Mouse (Mus musculus): ENCODE results near the gene Rassf8. TPM values are rescaled to one million over a fixed set of nuclear protein-coding genes. Genes with fewer than 3 reads are reported as not detected.

Gene Rassf8
- polyA plus RNA-seq, 1 experiment from 2014 or later: 7.8 TPM

DNA sequence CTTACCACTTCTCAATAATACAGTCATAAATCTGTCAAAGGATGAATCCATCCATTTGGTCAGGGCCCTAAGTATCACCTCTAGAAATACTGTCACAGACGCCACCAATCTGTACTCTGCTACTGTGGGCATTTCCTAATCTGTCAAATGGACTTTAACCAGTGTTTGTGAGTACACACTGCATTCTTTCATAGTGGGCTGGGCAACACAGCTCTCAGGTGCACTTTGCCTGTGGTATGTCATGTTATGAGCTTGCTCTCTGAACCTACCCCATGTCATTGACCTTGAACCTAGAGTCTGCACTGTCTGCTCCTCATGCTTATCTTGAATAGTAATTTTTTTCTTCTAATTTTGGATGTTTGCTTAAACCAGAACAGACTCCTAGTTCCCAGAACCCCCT is 64.6 kb downstream of the Rassf8 start:
- H3K36me3 ChIP-seq: peaks cover 27% of the 10 kb centered on the region; the same call in 1 of the 2 replicates
- H3K27ac ChIP-seq: no peak overlapping the region
- WGBS: 78% methylated on average over 1 of the region's 1 CpGs
- H3K9me3 ChIP-seq (replicated peaks): no peaks in the 10 kb centered on the region
- H3K4me2 ChIP-seq: no peak overlapping the region
- H3K4me3 ChIP-seq (replicated peaks): no peak overlapping the region
- H3K27me3 ChIP-seq: no peaks in the 10 kb centered on the region
- peaks cover 11% of the 10 kb centered on the region; the same call in 1 of the 2 replicates for H3K4me1 ChIP-seq
- ATAC-seq (replicated peaks; ENCODE audit: low FRiP score): no peak
- no peak overlapping the region for H3K9ac ChIP-seq

DNA sequence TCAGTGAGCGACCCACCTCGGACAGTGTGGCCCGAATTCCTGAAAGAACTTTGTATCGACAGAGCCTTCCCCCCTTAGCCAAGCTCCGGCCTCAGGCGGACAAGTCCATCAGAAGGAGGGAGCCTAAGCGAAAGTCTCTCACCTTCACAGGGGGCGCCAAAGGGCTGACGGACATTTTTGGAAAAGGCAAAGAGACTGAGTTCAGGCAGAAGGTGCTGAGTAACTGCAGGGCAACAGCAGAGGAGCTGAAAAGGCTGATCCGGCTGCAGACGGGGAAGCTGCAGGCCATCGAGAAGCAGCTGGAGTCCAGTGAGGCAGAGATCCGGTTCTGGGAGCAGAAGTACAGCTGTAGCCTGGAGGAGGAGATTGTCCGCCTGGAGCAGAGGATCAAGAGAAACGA is 68.7 kb downstream of the Rassf8 start:
- H3K27ac ChIP-seq: no peak overlapping the region
- H3K9me3 ChIP-seq (replicated peaks): no peaks in the 10 kb centered on the region
- no peak overlapping the region for H3K9ac ChIP-seq
- no peaks in the 10 kb centered on the region for H3K27me3 ChIP-seq
- peaks cover 6% of the 10 kb centered on the region; the same call in 1 of the 2 replicates for H3K4me1 ChIP-seq
- ATAC-seq (replicated peaks; ENCODE audit: low FRiP score): peak; percentile 38; the same call in 1 of the 2 replicates
- H3K36me3 ChIP-seq: peaks cover 50% of the 10 kb centered on the region; the same call in 1 of the 2 replicates
- peak overlapping the region; percentile 36 for H3K4me2 ChIP-seq
- no peak overlapping the region; the same call in 1 of the 2 replicates for H3K4me3 ChIP-seq (replicated peaks)
- WGBS: 37% methylated on average over 15 of the region's 15 CpGs

DNA sequence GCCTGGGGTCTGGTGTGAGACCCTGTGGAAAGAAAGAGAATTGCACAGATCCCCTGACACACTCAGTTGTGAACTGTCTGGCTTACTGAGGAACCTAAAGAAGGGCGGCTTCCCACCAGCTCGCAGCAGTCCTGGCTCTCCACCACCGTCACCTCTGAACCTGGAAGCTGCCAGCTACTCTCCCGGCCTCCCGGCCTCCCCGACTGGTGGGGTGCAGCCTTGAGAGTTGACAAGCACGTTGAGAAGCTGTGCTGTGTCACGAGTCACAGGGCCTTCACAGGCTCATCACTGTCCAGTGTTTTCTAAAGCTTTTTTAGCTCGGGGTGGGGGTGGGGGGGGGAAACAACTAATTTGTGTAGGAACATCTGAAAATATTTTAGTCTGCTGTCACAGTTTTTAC is 72.6 kb downstream of the Rassf8 start:
- peaks cover 36% of the 10 kb centered on the region; the same call in 1 of the 2 replicates for H3K36me3 ChIP-seq
- 84% methylated on average over 9 of the region's 9 CpGs for WGBS
- no peaks in the 10 kb centered on the region for H3K27me3 ChIP-seq
- no peak overlapping the region for H3K9ac ChIP-seq
- no peak overlapping the region for H3K4me3 ChIP-seq (replicated peaks)
- no peak for ATAC-seq (replicated peaks; ENCODE audit: low FRiP score)
- H3K4me1 ChIP-seq: peaks cover 6% of the 10 kb centered on the region; the same call in 1 of the 2 replicates
- no peak overlapping the region for H3K4me2 ChIP-seq
- H3K9me3 ChIP-seq (replicated peaks): no peaks in the 10 kb centered on the region
- no peak overlapping the region for H3K27ac ChIP-seq

DNA sequence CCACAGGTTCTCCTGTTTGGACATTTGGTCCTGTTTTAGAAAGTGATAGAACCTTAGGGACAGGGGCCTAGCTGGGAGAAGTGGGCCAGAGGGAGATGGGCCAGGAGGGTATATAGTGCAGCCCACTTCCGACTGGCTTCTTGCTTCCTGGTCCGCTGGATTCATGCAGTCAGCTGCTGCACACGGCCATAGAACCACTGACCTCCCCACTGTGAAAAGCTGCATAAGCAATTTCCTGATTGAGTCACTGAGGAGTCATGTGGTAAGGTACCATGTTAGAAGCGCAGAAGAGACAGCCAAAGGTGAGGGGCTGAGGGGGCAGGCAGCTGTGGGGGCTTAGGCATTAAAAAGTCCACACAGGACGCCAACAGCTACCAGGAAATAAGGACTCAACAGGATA is 75.7 kb downstream of the Rassf8 start:
- Histone ChIP-seq H3K27me3 (no peaks in the 10 kb centered on the region), H3K9me3 (replicated peaks) (0 out of 2 replicates have a peak, but pooled peaks cover 4% of the 10 kb centered on the region), H3K36me3 (peaks cover 37% of the 10 kb centered on the region; the same call in 1 of the 2 replicates), H3K9ac (no peak overlapping the region), H3K27ac (no peak overlapping the region), H3K4me3 (replicated peaks) (no peak overlapping the region), H3K4me2 (no peak overlapping the region), H3K4me1 (no peaks in the 10 kb centered on the region)
- 66% methylated on average over 5 of the region's 5 CpGs for WGBS
- no peak for ATAC-seq (replicated peaks; ENCODE audit: low FRiP score)

DNA sequence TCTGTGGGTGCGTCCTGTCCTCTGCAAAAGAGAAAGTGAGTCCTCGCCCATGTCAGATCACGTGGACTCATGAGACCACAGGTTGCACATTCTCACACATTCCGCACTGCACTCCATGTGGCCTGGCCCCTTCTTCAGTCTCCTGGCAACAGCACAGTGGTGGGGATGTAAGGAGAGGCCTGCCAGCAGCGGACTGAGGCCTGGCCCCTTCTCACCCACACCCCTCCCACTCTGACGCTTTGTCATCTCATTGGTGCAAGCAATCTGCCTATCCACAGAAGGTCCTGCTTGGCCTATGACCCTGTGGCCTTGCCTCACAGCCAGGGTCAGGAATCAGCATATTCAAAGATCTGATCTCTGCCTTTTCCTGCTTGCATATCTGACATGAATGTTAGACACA is 76.6 kb downstream of the Rassf8 start:
- H3K9ac ChIP-seq: no peak overlapping the region
- H3K4me3 ChIP-seq (replicated peaks): no peak overlapping the region
- H3K27ac ChIP-seq: no peak overlapping the region
- 72% methylated on average over 6 of the region's 6 CpGs for WGBS
- no peaks in the 10 kb centered on the region for H3K27me3 ChIP-seq
- no peaks in the 10 kb centered on the region for H3K4me1 ChIP-seq
- H3K36me3 ChIP-seq: peaks cover 28% of the 10 kb centered on the region; the same call in 1 of the 2 replicates
- peak; percentile 47; the same call in 1 of the 2 replicates for ATAC-seq (replicated peaks; ENCODE audit: low FRiP score)
- H3K9me3 ChIP-seq (replicated peaks): 0 out of 2 replicates have a peak, but pooled peaks cover 4% of the 10 kb centered on the region
- no peak overlapping the region for H3K4me2 ChIP-seq

DNA sequence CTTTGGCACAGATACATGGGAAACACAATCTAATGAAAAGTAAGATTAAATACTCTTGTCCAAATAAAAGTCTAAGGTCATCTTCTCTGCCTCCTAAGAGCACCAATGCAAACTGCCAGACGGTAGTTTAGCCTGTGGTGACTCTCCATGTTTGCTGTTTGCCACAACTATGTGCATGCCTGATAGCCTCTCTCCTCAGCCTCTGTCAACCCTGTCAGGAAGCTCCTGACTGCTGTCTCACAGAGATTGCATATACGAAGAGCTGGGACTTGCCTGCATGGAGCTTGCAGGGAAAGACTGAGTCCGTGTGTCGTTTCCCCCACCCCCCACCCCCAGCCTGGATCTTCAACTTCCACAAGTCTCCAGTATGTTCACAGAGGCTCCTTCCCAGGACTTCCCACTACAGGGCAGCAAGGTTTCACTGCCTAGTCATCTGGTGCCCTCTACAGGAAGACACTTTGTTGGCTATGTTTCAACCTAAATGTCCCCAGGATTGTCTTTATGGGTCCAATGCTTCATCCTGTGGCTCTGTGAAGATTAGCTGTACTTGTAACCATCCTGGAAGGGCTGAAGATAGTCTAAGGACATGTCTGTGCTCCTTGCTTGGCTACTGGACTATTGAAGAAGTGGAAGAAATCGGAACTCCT is 77.2 kb downstream of the Rassf8 start:
- WGBS: 52% methylated on average over 5 of the region's 5 CpGs
- ATAC-seq (replicated peaks; ENCODE audit: low FRiP score): no peak
- H3K9ac ChIP-seq: no peak overlapping the region

DNA sequence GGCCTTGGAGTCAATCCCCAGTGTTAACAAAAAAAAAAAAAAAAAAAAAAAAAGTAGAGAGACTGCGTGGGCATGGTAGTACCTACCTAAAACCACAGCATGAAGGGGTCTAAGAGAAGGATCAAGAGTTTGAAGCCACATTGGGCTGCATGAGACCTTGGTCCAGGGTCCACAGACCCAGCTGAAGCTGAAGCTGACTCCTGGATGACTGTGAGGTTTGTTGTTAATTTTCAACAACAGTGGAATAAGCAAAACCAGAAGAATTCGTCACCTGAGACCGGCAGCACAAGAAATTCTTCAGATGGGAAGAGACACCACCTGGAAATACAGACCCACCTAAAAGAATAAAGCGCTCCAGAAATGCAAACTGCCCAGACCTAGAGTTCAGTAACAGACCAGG is 79.8 kb downstream of the Rassf8 start:
- Histone ChIP-seq H3K4me3 (replicated peaks) (no peak overlapping the region), H3K4me1 (0 out of 2 replicates have a peak, but pooled peaks cover 7% of the 10 kb centered on the region), H3K9ac (no peak overlapping the region), H3K36me3 (0 out of 2 replicates have a peak, but pooled peaks cover 12% of the 10 kb centered on the region), H3K27me3 (no peaks in the 10 kb centered on the region), H3K4me2 (no peak overlapping the region), H3K9me3 (replicated peaks) (0 out of 2 replicates have a peak, but pooled peaks cover 4% of the 10 kb centered on the region), H3K27ac (no peak overlapping the region)
- no peak for ATAC-seq (replicated peaks; ENCODE audit: low FRiP score)
- WGBS: 89% methylated on average over 4 of the region's 4 CpGs

More for the DNA sequence above, 77.2 kb downstream of the Rassf8 start:
- Histone ChIP-seq H3K9me3 (replicated peaks) (0 out of 2 replicates have a peak, but pooled peaks cover 4% of the 10 kb centered on the region), H3K4me3 (replicated peaks) (no peak overlapping the region), H3K36me3 (peaks cover 22% of the 10 kb centered on the region; the same call in 1 of the 2 replicates), H3K27ac (no peak overlapping the region), H3K4me2 (no peak overlapping the region), H3K4me1 (no peaks in the 10 kb centered on the region), H3K27me3 (no peaks in the 10 kb centered on the region)

DNA sequence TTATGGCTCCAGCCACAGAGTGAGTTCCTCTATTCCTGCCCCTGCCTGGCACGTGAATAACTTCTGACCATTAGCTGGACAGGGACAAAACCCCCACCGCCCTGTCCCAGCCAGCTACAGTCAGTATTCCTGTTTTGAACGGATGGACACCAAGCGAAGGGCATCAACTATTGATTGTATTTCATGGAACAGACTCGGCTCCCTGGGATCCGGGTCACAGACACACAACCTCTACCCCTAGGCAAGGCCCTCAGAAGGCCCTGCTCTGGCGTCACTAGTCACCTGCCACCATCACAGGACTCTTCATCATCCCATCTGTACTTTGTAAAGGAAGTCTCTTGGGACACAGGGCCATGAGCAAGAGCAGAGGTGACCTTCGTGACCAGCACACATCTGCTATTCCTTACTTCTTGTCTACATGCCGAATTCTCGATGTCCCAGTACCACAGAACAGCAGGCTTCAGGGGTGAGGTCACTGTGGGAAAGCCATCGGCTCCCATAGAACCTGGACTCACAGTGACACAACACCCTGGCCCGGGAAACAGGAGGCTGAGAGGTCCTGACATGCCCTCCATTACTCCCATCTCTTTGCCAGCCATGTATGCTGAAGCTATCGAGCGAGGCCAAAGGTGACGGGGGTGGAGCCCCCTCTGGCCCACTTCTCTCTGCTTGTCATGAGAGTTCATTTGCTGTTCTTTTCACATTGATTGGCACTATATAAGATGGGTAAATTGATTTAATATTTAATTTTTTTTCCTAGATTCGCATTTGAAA is 82.7 kb downstream of the Rassf8 start:
- Histone ChIP-seq H3K4me3 (replicated peaks) (no peak overlapping the region), H3K4me1 (0 out of 2 replicates have a peak, but pooled peaks cover 7% of the 10 kb centered on the region), H3K9me3 (replicated peaks) (0 out of 2 replicates have a peak, but pooled peaks cover 4% of the 10 kb centered on the region), H3K27ac (no peak overlapping the region), H3K9ac (no peak overlapping the region), H3K4me2 (no peak overlapping the region), H3K27me3 (peaks cover 5% of the 10 kb centered on the region; the same call in 1 of the 2 replicates), H3K36me3 (0 out of 2 replicates have a peak, but pooled peaks cover 12% of the 10 kb centered on the region)
- no peak for ATAC-seq (replicated peaks; ENCODE audit: low FRiP score)
- whole genome bisulfite sequencing: 78% methylated on average over 16 of the region's 16 CpGs

DNA sequence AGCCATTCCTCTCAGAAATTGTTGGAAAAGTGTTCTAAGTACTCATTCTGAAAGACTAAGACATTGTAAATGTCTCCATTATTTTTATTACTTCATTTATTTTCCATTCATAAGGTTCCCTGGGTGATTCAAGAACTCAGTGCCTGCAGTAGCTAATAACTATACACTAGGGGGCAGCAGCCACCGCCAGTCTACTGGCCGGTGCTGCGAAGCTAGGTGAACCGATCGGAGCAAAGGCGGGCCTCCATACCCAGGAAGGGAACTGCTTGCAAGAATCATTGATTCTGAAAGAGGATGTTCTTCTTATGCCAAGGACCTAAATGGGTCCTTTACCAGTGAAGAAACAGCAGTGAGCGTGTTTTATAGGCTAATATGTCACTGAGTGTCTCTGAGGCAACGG is 83.6 kb downstream of the Rassf8 start:
- Histone ChIP-seq H3K4me1 (0 out of 2 replicates have a peak, but pooled peaks cover 7% of the 10 kb centered on the region), H3K9ac (no peak overlapping the region), H3K4me2 (peak overlapping the region; percentile 20; the same call in 1 of the 2 replicates), H3K4me3 (replicated peaks) (no peak overlapping the region), H3K27ac (no peak overlapping the region), H3K27me3 (peaks cover 5% of the 10 kb centered on the region; the same call in 1 of the 2 replicates), H3K9me3 (replicated peaks) (0 out of 2 replicates have a peak, but pooled peaks cover 3% of the 10 kb centered on the region), H3K36me3 (0 out of 2 replicates have a peak, but pooled peaks cover 7% of the 10 kb centered on the region)
- WGBS: 15% methylated on average over 8 of the region's 8 CpGs
- 0 out of 2 replicates have a peak, but pooled peaks have one; percentile 33 for ATAC-seq (replicated peaks; ENCODE audit: low FRiP score)

DNA sequence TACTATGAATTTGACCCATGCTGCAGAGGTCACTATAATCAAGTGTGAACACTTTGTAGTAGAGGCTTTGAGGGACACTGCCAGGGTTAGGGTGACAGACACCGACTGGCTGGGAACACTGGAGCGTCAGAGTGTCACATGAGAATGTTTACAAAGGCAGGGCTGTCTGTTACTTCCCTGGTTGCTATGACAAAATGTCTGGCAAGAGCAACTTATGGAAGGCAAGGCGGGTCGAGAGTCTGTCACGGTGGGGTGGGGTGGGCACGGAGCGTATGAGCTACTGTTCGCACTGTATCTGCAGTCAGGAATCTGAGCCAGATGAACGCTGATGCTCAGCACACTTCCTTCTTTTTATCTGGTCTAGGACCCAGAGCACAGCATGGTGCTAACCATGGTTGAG is 84.1 kb downstream of the Rassf8 start:
- no peak overlapping the region for H3K9ac ChIP-seq
- 0 out of 2 replicates have a peak, but pooled peaks cover 7% of the 10 kb centered on the region for H3K4me1 ChIP-seq
- H3K4me3 ChIP-seq (replicated peaks): no peak overlapping the region
- H3K9me3 ChIP-seq (replicated peaks): no peaks in the 10 kb centered on the region
- H3K27me3 ChIP-seq: peaks cover 5% of the 10 kb centered on the region; the same call in 1 of the 2 replicates
- H3K27ac ChIP-seq: no peak overlapping the region
- peak overlapping the region; percentile 20; the same call in 1 of the 2 replicates for H3K4me2 ChIP-seq
- 0 out of 2 replicates have a peak, but pooled peaks cover 2% of the 10 kb centered on the region for H3K36me3 ChIP-seq
- ATAC-seq (replicated peaks; ENCODE audit: low FRiP score): no peak
- 41% methylated on average over 9 of the region's 9 CpGs for WGBS

DNA sequence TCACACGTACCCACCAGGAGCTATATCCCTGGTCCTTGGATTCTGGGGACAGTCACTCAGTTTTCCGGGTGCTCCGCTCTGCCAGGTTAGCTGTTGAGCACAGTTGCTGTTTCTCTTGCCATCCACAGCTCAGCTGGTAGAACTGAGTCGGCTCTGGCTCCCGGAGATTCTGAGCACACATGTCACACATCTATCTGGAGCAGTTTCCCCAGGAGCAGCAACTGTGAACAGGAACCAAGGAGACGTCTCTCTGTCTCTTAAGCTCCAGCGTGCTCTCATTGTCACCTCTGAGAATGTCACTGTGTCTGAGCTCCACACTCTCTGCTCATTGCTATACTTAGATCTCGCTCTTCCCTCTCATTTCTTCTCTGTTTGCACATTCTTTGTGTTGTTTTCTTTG is 86.4 kb downstream of the Rassf8 start:
- no peaks in the 10 kb centered on the region for H3K9me3 ChIP-seq (replicated peaks)
- H3K36me3 ChIP-seq: no peaks in the 10 kb centered on the region
- no peak for ATAC-seq (replicated peaks; ENCODE audit: low FRiP score)
- 75% methylated on average over 8 of the region's 8 CpGs for WGBS
- 0 out of 2 replicates have a peak, but pooled peaks cover 7% of the 10 kb centered on the region for H3K4me1 ChIP-seq
- peaks cover 5% of the 10 kb centered on the region; the same call in 1 of the 2 replicates for H3K27me3 ChIP-seq
- H3K9ac ChIP-seq: no peak overlapping the region
- no peak overlapping the region for H3K4me3 ChIP-seq (replicated peaks)
- no peak overlapping the region for H3K27ac ChIP-seq
- no peak overlapping the region for H3K4me2 ChIP-seq
